Mouse (Mus musculus) limb, embryonic 11.5 days (tissue): ENCODE results near the gene Mark3. TPM values are rescaled to one million over a fixed set of nuclear protein-coding genes. Genes with fewer than 3 reads are reported as not detected.
"Not testable (repeated sequence)": the region's sequence is repeated elsewhere in the genome, so short reads cannot be mapped to it uniquely, and the experiment has no call there.

Experiments
- ATAC-seq: fragments of 200-750 bp; cut with Nextera tagmentation; 2 replicates; pipeline ENCODE4 v1.8.0; 2017; ENCODE audit warnings: low read depth; ENCODE audit not compliant: insufficient number of reproducible peaks, low FRiP score, low TSS enrichment
- DNase-seq: peaks from one replicate; pipeline ENCODE4 v3.0.0-alpha.2; 2015; ENCODE audit warnings: low spot score
- H3K27ac ChIP-seq: fragments of 300-500 bp; sonication (generic); replicated peaks from 2 replicates; pipeline ENCODE4 v1.5.1; 2014; ENCODE audit warnings: low read depth, mild to moderate bottlenecking, low read length
- H3K27me3 ChIP-seq: fragments of 300-500 bp; sonication (generic); 2 replicates; pipeline ENCODE4 v1.6.1; 2014; ENCODE audit warnings: mild to moderate bottlenecking, low read length, mixed read lengths; ENCODE audit not compliant: control insufficient read depth, insufficient read depth
- H3K36me3 ChIP-seq: fragments of 300-500 bp; sonication (generic); 2 replicates; pipeline ENCODE4 v1.6.1; 2014; ENCODE audit warnings: mild to moderate bottlenecking, low read length, moderate library complexity, mixed read lengths; ENCODE audit not compliant: control insufficient read depth, insufficient read depth
- H3K4me1 ChIP-seq: fragments of 300-500 bp; sonication (generic); 2 replicates; pipeline ENCODE4 v1.6.1; 2014; ENCODE audit warnings: low read length, mixed read lengths; ENCODE audit not compliant: control insufficient read depth, insufficient read depth
- H3K4me2 ChIP-seq: fragments of 300-500 bp; sonication (generic); 2 replicates; pipeline ENCODE4 v1.6.1; 2014; ENCODE audit warnings: low read depth, mild to moderate bottlenecking, moderate library complexity; ENCODE audit not compliant: severe bottlenecking
- H3K4me3 ChIP-seq: fragments of 300-500 bp; sonication (generic); 2 replicates; pipeline ENCODE4 v1.5.1; 2014; ENCODE audit warnings: low read depth, low read length
- H3K9ac ChIP-seq: fragments of 300-500 bp; sonication (generic); 2 replicates; pipeline ENCODE4 v1.6.1; 2014; ENCODE audit warnings: mild to moderate bottlenecking, low read length
- H3K9me3 ChIP-seq: fragments of 300-500 bp; sonication (generic); 2 replicates; pipeline ENCODE4 v1.6.1; 2016; ENCODE audit warnings: low read length; ENCODE audit not compliant: control insufficient read depth
- WGBS: fragments of 180-500 bp; shearing (Covaris S2); extraction: QIAGEN DNeasy Blood & Tissue Kit; methylation state at CpG from one replicate; pipeline ENCODE4 v1.1.7; 2014; 5-methylcytosine and 5-hydroxymethylcytosine counted together
- polyA plus RNA-seq: library from polyadenylated mRNA; unstranded; fragments of >200 nt; fragmentation: Nextera tagmentation; extraction: Ambion mirVana; gene quantifications from 2 replicates; pipeline ENCODE4 v1.2.1, GENCODE M21; 2014

Mark3 gene
- polyA plus RNA-seq, 1 experiment from 2014 or later, result 65.4 TPM

DNA sequence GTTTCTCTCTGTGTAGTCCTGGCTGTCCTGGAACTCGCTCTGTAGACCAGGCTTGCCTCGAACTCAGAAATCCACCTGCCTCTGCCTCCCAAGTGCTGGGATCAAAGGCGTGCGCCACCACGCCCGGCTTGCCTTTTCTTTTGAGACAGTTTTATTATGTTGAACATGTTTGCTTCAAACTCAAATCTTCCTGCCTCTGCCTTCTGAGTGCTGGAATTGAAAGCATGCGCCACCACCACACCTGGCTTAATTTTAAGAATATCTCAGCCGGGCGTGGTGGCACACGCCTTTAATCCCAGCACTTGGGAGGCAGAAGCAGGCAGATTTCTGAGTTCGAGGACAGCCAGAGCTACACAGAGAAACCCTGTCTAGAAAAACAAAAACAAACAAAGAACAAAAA is 87.2 kb downstream of the Mark3 start:
- not testable (repeated sequence) for ATAC-seq, H3K36me3 ChIP-seq
- 98% methylated on average over 11 of the region's 11 CpGs for WGBS

GRCm38 (mm10) chr12:111663228-111664143 is 89.2 kb downstream of the Mark3 start:
- no peak overlapping the region for H3K9ac ChIP-seq

More for the DNA sequence above, 87.2 kb downstream of the Mark3 start:
- not testable (repeated sequence) for H3K27me3 ChIP-seq, H3K27ac ChIP-seq, DNase-seq, H3K4me1 ChIP-seq, H3K9ac ChIP-seq, H3K4me2 ChIP-seq, H3K9me3 ChIP-seq, H3K4me3 ChIP-seq

GRCm38 (mm10) chr12:111664144-111664634 is 89.9 kb downstream of the Mark3 start:
- H3K4me2 ChIP-seq, result no peak overlapping the region
- WGBS, result 42% methylated on average over 6 of the region's 6 CpGs
- no peaks in the 10 kb centered on the region for H3K27me3 ChIP-seq
- no peaks in the 10 kb centered on the region; the same call in 1 of the 2 replicates for H3K36me3 ChIP-seq
- H3K9me3 ChIP-seq, result no peaks in the 10 kb centered on the region
- peak; percentile 30 for DNase-seq
- H3K4me3 ChIP-seq, result no peak overlapping the region
- H3K27ac ChIP-seq, result no peak overlapping the region; the same call in 1 of the 2 replicates
- H3K4me1 ChIP-seq, result 0 out of 2 replicates have a peak, but pooled peaks cover 4% of the 10 kb centered on the region
- no peak overlapping the region for H3K9ac ChIP-seq
- peak; percentile 28 for ATAC-seq

More at GRCm38 (mm10) chr12:111663228-111664143, 89.2 kb downstream of the Mark3 start:
- Histone ChIP-seq H3K27me3 (no peaks in the 10 kb centered on the region), H3K9me3 (no peaks in the 10 kb centered on the region), H3K36me3 (no peaks in the 10 kb centered on the region; the same call in 1 of the 2 replicates), H3K27ac (no peak overlapping the region; the same call in 1 of the 2 replicates), H3K4me2 (no peak overlapping the region), H3K4me1 (0 out of 2 replicates have a peak, but pooled peaks cover 4% of the 10 kb centered on the region), H3K4me3 (no peak overlapping the region)
- 74% methylated on average over 17 of the region's 17 CpGs for WGBS
- ATAC-seq (no peak), DNase-seq (no peak)

DNA sequence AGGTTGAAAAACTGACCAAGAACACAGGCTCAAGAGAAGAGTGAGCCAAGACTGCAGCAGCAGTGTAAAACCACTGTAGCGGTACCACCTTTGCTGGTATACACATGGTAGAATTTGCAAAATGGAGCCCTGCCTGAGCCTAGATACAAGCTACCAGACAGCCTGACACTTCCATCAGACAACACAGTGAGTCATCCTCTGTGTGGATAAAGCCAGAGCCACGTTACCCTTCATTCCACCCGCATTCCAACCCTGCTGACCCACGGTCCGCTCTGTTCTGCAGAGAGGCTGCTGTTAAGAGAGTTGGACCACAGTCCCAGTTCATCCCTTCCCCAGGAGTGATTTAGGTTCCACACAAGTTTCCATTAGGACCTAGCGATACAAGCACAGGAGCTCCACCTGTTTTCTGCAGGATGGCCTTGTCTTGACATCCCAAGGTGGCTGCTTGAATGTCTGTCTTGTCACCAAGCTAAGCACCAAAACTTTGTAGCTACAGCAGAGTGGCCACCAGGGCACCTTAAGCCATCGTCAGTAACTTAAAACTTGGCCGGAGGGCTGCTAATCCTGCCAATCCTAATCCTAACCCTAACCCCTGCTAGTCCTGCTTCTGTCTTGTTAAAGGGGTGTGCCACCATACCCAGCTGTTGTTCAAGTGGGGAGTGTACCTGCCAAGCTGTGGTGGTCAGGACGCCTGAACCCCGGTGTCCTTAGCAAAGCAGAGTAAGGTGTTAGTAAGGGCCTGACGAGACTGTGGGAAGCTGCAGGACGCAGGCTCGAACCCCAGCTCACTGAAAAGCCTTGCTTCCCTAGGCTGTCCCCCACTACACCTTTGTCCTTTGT is 90.9 kb downstream of the Mark3 start:
- H3K9me3 ChIP-seq, result no peaks in the 10 kb centered on the region
- no peak overlapping the region for H3K4me2 ChIP-seq
- H3K27ac ChIP-seq, result no peak overlapping the region
- no peaks in the 10 kb centered on the region for H3K36me3 ChIP-seq
- peaks cover 7% of the 10 kb centered on the region for H3K27me3 ChIP-seq
- 84% methylated on average over 13 of the region's 13 CpGs for WGBS
- DNase-seq (no peak), ATAC-seq (no peak)
- H3K4me1 ChIP-seq, result 0 out of 2 replicates have a peak, but pooled peaks cover 4% of the 10 kb centered on the region
- no peak overlapping the region for H3K9ac ChIP-seq
- no peak overlapping the region for H3K4me3 ChIP-seq

GRCm38 (mm10) chr12:111666380-111666779 is 92.1 kb downstream of the Mark3 start:
- WGBS, result 78% methylated on average over 13 of the region's 13 CpGs
- Histone ChIP-seq H3K4me1 (peaks cover 14% of the 10 kb centered on the region), H3K4me2 (no peak overlapping the region), H3K36me3 (no peaks in the 10 kb centered on the region), H3K27ac (no peak overlapping the region), H3K27me3 (peaks cover 19% of the 10 kb centered on the region), H3K9me3 (no peaks in the 10 kb centered on the region), H3K4me3 (no peak overlapping the region), H3K9ac (no peak overlapping the region)
- no peak for DNase-seq
- no peak for ATAC-seq

- peaks cover 28% of the 10 kb centered on the region for H3K27me3 ChIP-seq
- H3K4me3 ChIP-seq, result no peak overlapping the region
- H3K4me2 ChIP-seq, result no peak overlapping the region
- 89% methylated on average over 5 of the region's 5 CpGs for WGBS
- no peak for ATAC-seq
- no peak overlapping the region for H3K9ac ChIP-seq
- H3K27ac ChIP-seq, result no peak overlapping the region
- H3K4me1 ChIP-seq, result peaks cover 22% of the 10 kb centered on the region
- H3K9me3 ChIP-seq, result no peaks in the 10 kb centered on the region
- no peak for DNase-seq
- H3K36me3 ChIP-seq, result no peaks in the 10 kb centered on the region
Observed at GRCm38 (mm10) chr12:111667421-111667820, 93.1 kb downstream of the Mark3 start.

- Histone ChIP-seq H3K9me3 (no peaks in the 10 kb centered on the region), H3K36me3 (no peaks in the 10 kb centered on the region), H3K4me3 (no peak overlapping the region), H3K9ac (peak overlapping the region; percentile 13; the same call in 1 of the 2 replicates), H3K4me1 (peaks cover 25% of the 10 kb centered on the region), H3K4me2 (peak overlapping the region; percentile 51), H3K27me3 (peaks cover 38% of the 10 kb centered on the region), H3K27ac (no peak overlapping the region)
- ATAC-seq (peak; percentile 58; the same call in 1 of the 2 replicates), DNase-seq (peak; percentile 99)
- 0% methylated on average over 8 of the region's 8 CpGs for WGBS
Observed at GRCm38 (mm10) chr12:111668457-111668912, 94.2 kb downstream of the Mark3 start.
